Mouse (Mus musculus) A20 (cell line): Measurements from ENCODE around the gene Hoxa13.

Source experiments
- DNase-seq: peaks from one replicate; pipeline ENCODE4 v3.0.0-alpha.2; 2011; ENCODE audit warnings: low read depth, low spot score

The Hoxa13 gene

GRCm38 (mm10) chr6:52237346-52238154 is 23.1 kb downstream of the Hoxa13 start:
- DNase-seq, result no peak

- no peak for DNase-seq
Observed at GRCm38 (mm10) chr6:52236806-52237205, 23.9 kb downstream of the Hoxa13 start.

GRCm38 (mm10) chr6:52235866-52236265 is 24.8 kb downstream of the Hoxa13 start:
- no peak for DNase-seq

- DNase-seq, result no peak
Observed at GRCm38 (mm10) chr6:52235267-52235666, 25.4 kb downstream of the Hoxa13 start.

- DNase-seq, result no peak
Observed at GRCm38 (mm10) chr6:52234428-52235140, 26.1 kb downstream of the Hoxa13 start.

GRCm38 (mm10) chr6:52233546-52234427 is 26.9 kb downstream of the Hoxa13 start:
- DNase-seq, result no peak

- DNase-seq, result no peak
Observed at GRCm38 (mm10) chr6:52232984-52233545, 27.6 kb downstream of the Hoxa13 start.

- no peak for DNase-seq
Observed at GRCm38 (mm10) chr6:52232568-52232965, 28.1 kb downstream of the Hoxa13 start.

GRCm38 (mm10) chr6:52231885-52232567 is 28.7 kb downstream of the Hoxa13 start:
- no peak for DNase-seq

- DNase-seq, result no peak
Observed at GRCm38 (mm10) chr6:52230516-52231165, 30.0 kb downstream of the Hoxa13 start, which contains the start of gene Hoxa9. TSS of gene Hoxa9 (minus strand) at chr6:52231089.

- no peak for DNase-seq
Observed at GRCm38 (mm10) chr6:52229558-52230416, 30.9 kb downstream of the Hoxa13 start.

GRCm38 (mm10) chr6:52228475-52229465 is 31.9 kb downstream of the Hoxa13 start:
- DNase-seq, result no peak

GRCm38 (mm10) chr6:52227470-52228222 is 33.0 kb downstream of the Hoxa13 start:
- DNase-seq, result no peak

- DNase-seq, result no peak
Observed at GRCm38 (mm10) chr6:52226569-52227257, 34.0 kb downstream of the Hoxa13 start.

- DNase-seq, result peak; percentile 97
Observed at GRCm38 (mm10) chr6:52225612-52226568, 34.8 kb downstream of the Hoxa13 start.
